Comparison of ENCODE assay signal across 18 mouse cellular contexts in genomic region chr4:138458171-138458570, GRCm38 (mm10). TPM values are rescaled to one million over a fixed set of nuclear protein-coding genes. Genes with fewer than 3 reads are reported as not detected.
DNase-seq lines count a peak whose midpoint lies in the region; ATAC-seq and TF ChIP-seq lines count a peak whose summit lies in the region.
"Had no signal": no experiment of that assay in that cellular context is flagged by ENCODE, and none has a peak within 500 bp of the region (broad histone marks: within the 10 kb centered on the region; RNA-seq: fewer than 3 reads in every experiment).

No protein-coding gene starts in this region.

- peaks cover 36% of the 10 kb centered on the region for H3K4me1 ChIP-seq in hindbrain, embryonic 14.5 days (replicated peaks; ENCODE audit: control insufficient read depth, insufficient read depth, low read length)
- peaks cover 62% of the 10 kb centered on the region for H3K4me1 ChIP-seq in hindbrain, embryonic 12.5 days
- H3K4me1 ChIP-seq in liver, adult 2 months (ENCODE audit: control insufficient read depth, insufficient read depth, low read length): peaks cover 35% of the 10 kb centered on the region
- H3K4me1 ChIP-seq in midbrain, embryonic 11.5 days (ENCODE audit: control insufficient read depth, insufficient read depth, low read length): peaks cover 32% of the 10 kb centered on the region
- peaks cover 79% of the 10 kb centered on the region for H3K4me1 ChIP-seq in neural tube, embryonic 15.5 days
- peaks cover 12% of the 10 kb centered on the region for H3K4me1 ChIP-seq in heart, embryonic 11.5 days (ENCODE audit: control insufficient read depth, insufficient read depth, low read length)

- no peak overlapping the region for H3K9ac ChIP-seq in hindbrain, embryonic 14.5 days
- no peak overlapping the region for H3K9ac ChIP-seq in hindbrain, embryonic 12.5 days
- H3K9ac ChIP-seq in liver, adult 2 months (ENCODE audit: low read depth, low read length): no peak overlapping the region
- no peak overlapping the region for H3K9ac ChIP-seq in midbrain, embryonic 11.5 days (ENCODE audit: low read length)
- peak overlapping the region; percentile 23; the same call in 1 of the 2 replicates for H3K9ac ChIP-seq in neural tube, embryonic 15.5 days (replicated peaks)
- H3K9ac ChIP-seq in heart, embryonic 11.5 days (ENCODE audit: low read depth, low read length): no peak overlapping the region

- H3K9me3 ChIP-seq in hindbrain, embryonic 14.5 days (ENCODE audit: control insufficient read depth, low read length): no peaks in the 10 kb centered on the region
- no peaks in the 10 kb centered on the region for H3K9me3 ChIP-seq in hindbrain, embryonic 12.5 days (replicated peaks)
- H3K9me3 ChIP-seq in midbrain, embryonic 11.5 days (ENCODE audit: control insufficient read depth, low read length): no peaks in the 10 kb centered on the region
- no peaks in the 10 kb centered on the region for H3K9me3 ChIP-seq in neural tube, embryonic 15.5 days (replicated peaks)
- H3K9me3 ChIP-seq in heart, embryonic 11.5 days (replicated peaks; ENCODE audit: control insufficient read depth, low read length): no peaks in the 10 kb centered on the region
- H3K9me3 ChIP-seq: limb, embryonic 10.5 days had no signal

- no peak overlapping the region for H3K4me3 ChIP-seq in hindbrain, embryonic 14.5 days (replicated peaks; ENCODE audit: low read length)
- no peak overlapping the region for H3K4me3 ChIP-seq in hindbrain, embryonic 12.5 days
- no peak overlapping the region for H3K4me3 ChIP-seq in liver, adult 2 months (ENCODE audit: insufficient read depth, low read depth, low read length)
- no peak overlapping the region for H3K4me3 ChIP-seq in midbrain, embryonic 11.5 days (ENCODE audit: low read depth, low read length)
- H3K4me3 ChIP-seq in neural tube, embryonic 15.5 days (replicated peaks): peak overlapping the region; percentile 85
- no peak overlapping the region for H3K4me3 ChIP-seq in heart, embryonic 11.5 days (ENCODE audit: low read depth, low read length)
- H3K4me3 ChIP-seq: limb, embryonic 10.5 days had no signal

- H3K36me3 ChIP-seq in hindbrain, embryonic 14.5 days (replicated peaks; ENCODE audit: control insufficient read depth, insufficient read depth): 0 out of 2 replicates have a peak, but pooled peaks cover 4% of the 10 kb centered on the region
- H3K36me3 ChIP-seq in hindbrain, embryonic 12.5 days: no peaks in the 10 kb centered on the region
- H3K36me3 ChIP-seq in liver, adult 2 months (ENCODE audit: control insufficient read depth, insufficient read depth, low read length): no peaks in the 10 kb centered on the region
- H3K36me3 ChIP-seq in midbrain, embryonic 11.5 days (ENCODE audit: control insufficient read depth, insufficient read depth, low read length): no peaks in the 10 kb centered on the region
- H3K36me3 ChIP-seq in neural tube, embryonic 15.5 days: no peaks in the 10 kb centered on the region
- no peaks in the 10 kb centered on the region for H3K36me3 ChIP-seq in heart, embryonic 11.5 days (ENCODE audit: control insufficient read depth, insufficient read depth, low read length)
- H3K36me3 ChIP-seq: limb, embryonic 10.5 days had no signal

- H3K27me3 ChIP-seq in hindbrain, embryonic 14.5 days (ENCODE audit: control insufficient read depth, insufficient read depth, low read length): no peaks in the 10 kb centered on the region
- H3K27me3 ChIP-seq in hindbrain, embryonic 12.5 days: peaks cover 10% of the 10 kb centered on the region; the same call in 1 of the 2 replicates
- H3K27me3 ChIP-seq in liver, adult 2 months (ENCODE audit: control insufficient read depth, insufficient read depth, low read length): no peaks in the 10 kb centered on the region
- H3K27me3 ChIP-seq in midbrain, embryonic 11.5 days (ENCODE audit: control insufficient read depth, insufficient read depth, low read length): peaks cover 2% of the 10 kb centered on the region; the same call in 1 of the 2 replicates
- H3K27me3 ChIP-seq in neural tube, embryonic 15.5 days (replicated peaks): no peaks in the 10 kb centered on the region
- H3K27me3 ChIP-seq in heart, embryonic 11.5 days (ENCODE audit: control insufficient read depth, insufficient read depth, low read length): peaks cover 65% of the 10 kb centered on the region

- no peak for DNase-seq in hindbrain, embryonic 14.5 days (ENCODE audit: low spot score)
- peak; percentile 70 for DNase-seq in liver, adult 2 months (ENCODE audit: extremely low read depth, low read depth, low spot score)
- no peak for DNase-seq in liver
- DNase-seq in midbrain, embryonic 11.5 days (ENCODE audit: low spot score, missing footprints): peak; percentile 54
- no peak for DNase-seq in c-Kit-positive CD71-positive TER-119-positive erythroid progenitor cells, embryonic 14.5 days (ENCODE audit: low spot score)
- DNase-seq: B cell, adult 2 months; cerebellum, adult 11-12 months; layer of hippocampus, postnatal 36 days; lung, adult 2 months; right cerebral cortex, postnatal 25 days; thymus, postnatal 4 days had no signal

- no peak for TF ChIP-seq POLR2A in liver, adult 2 months (IDR thresholded peaks at IDR 0.05; ENCODE audit: extremely low read depth, insufficient read depth, low read length)

- peaks cover 10% of the 10 kb centered on the region; the same call in 1 of the 2 replicates for H3K79me2 ChIP-seq in liver, adult 2 months (ENCODE audit: control insufficient read depth, insufficient read depth, low read length)

- no peak for TF ChIP-seq CTCF in liver, adult 2 months (IDR thresholded peaks at IDR 0.05; ENCODE audit: low read depth, low read length)

- H3K4me2 ChIP-seq in hindbrain, embryonic 14.5 days (replicated peaks): peak overlapping the region; percentile 93
- H3K4me2 ChIP-seq in hindbrain, embryonic 12.5 days (replicated peaks): no peak overlapping the region
- H3K4me2 ChIP-seq in midbrain, embryonic 11.5 days: no peak overlapping the region
- peak overlapping the region; percentile 77 for H3K4me2 ChIP-seq in neural tube, embryonic 15.5 days
- H3K4me2 ChIP-seq in heart, embryonic 11.5 days: no peak overlapping the region

- no peak for ATAC-seq in hindbrain, embryonic 14.5 days (ENCODE audit: low FRiP score)
- ATAC-seq in hindbrain, embryonic 12.5 days (ENCODE audit: low FRiP score): no peak
- ATAC-seq in midbrain, embryonic 11.5 days (ENCODE audit: low FRiP score): no peak
- ATAC-seq in neural tube, embryonic 15.5 days (ENCODE audit: low FRiP score): no peak
- no peak for ATAC-seq in heart, embryonic 11.5 days (replicated peaks; ENCODE audit: insufficient number of reproducible peaks, low FRiP score, low TSS enrichment)
- ATAC-seq: forebrain, embryonic 14.5 days had no signal

- no peak overlapping the region for H3K27ac ChIP-seq in hindbrain, embryonic 14.5 days
- no peak overlapping the region for H3K27ac ChIP-seq in hindbrain, embryonic 12.5 days
- H3K27ac ChIP-seq in liver, adult 2 months (replicated peaks; ENCODE audit: insufficient read depth, low read depth, low read length): peak overlapping the region; percentile 69
- H3K27ac ChIP-seq in midbrain, embryonic 11.5 days (ENCODE audit: low read depth, low read length): no peak overlapping the region
- H3K27ac ChIP-seq in neural tube, embryonic 15.5 days (replicated peaks): no peak overlapping the region
- no peak overlapping the region for H3K27ac ChIP-seq in heart, embryonic 11.5 days (ENCODE audit: low read depth, low read length)
- H3K27ac ChIP-seq: limb, embryonic 10.5 days; macrophage had no signal

- 86% methylated on average over 7 of the region's 7 CpGs for WGBS in hindbrain, embryonic 14.5 days
- WGBS in hindbrain, embryonic 12.5 days: 74% methylated on average over 7 of the region's 7 CpGs
- WGBS in liver, adult 2 months: 34% methylated on average over 7 of the region's 7 CpGs
- 78% methylated on average over 7 of the region's 7 CpGs for WGBS in midbrain, embryonic 11.5 days
- 79% methylated on average over 7 of the region's 7 CpGs for WGBS in neural tube, embryonic 15.5 days
- 70% methylated on average over 7 of the region's 7 CpGs for WGBS in heart, embryonic 11.5 days (ENCODE audit: insufficient replicate concordance)

RNA-seq across cellular contexts. Expression of gene Camk2n1, which starts 4.1 kb away (rescaled TPM):
- polyA plus RNA-seq in hindbrain, embryonic 14.5 days (2014; fragmentation: Nextera tagmentation; extraction: Ambion mirVana): 17.1 and 17.2 TPM in 2 replicates
- 7.9 TPM in 2 replicates for polyA plus RNA-seq in hindbrain, embryonic 12.5 days (2016; fragmentation: Nextera tagmentation; extraction: Ambion mirVana)
- 15.4 and 18.6 TPM in 2 replicates for total RNA-seq in liver, adult 2 months (2014; rRNA removed)
- 40.4 and 52.5 TPM in 2 replicates for polyA plus RNA-seq in liver, adult 2 months (2012; rRNA removed)
- polyA plus RNA-seq in midbrain, embryonic 11.5 days (2014; fragmentation: Nextera tagmentation; extraction: Ambion mirVana): 6.0 and 6.1 TPM in 2 replicates
- polyA plus RNA-seq in neural tube, embryonic 15.5 days (2015; fragmentation: Nextera tagmentation; extraction: Ambion mirVana): 18.9 and 23.1 TPM in 2 replicates
- 1.2 and 1.4 TPM in 2 replicates for polyA plus RNA-seq in heart, embryonic 11.5 days (2014; fragmentation: Nextera tagmentation; extraction: Ambion mirVana)
- total RNA-seq: granulocyte monocyte progenitor cell, adult 5-6 weeks had no signal
- polyA plus RNA-seq: macrophage had no signal

RNA-seq across cellular contexts. Expression of gene Mul1, which starts 23.7 kb away (rescaled TPM):
- polyA plus RNA-seq in hindbrain, embryonic 14.5 days (2014; fragmentation: Nextera tagmentation; extraction: Ambion mirVana): 18.5 and 23.1 TPM in 2 replicates
- 16.1 and 22.3 TPM in 2 replicates for polyA plus RNA-seq in hindbrain, embryonic 12.5 days (2016; fragmentation: Nextera tagmentation; extraction: Ambion mirVana)
- total RNA-seq in liver, adult 2 months (2014; rRNA removed): 17.4 and 18.6 TPM in 2 replicates
- 25.0 and 28.9 TPM in 2 replicates for polyA plus RNA-seq in liver, adult 2 months (2012; rRNA removed)
- 17.9 and 18.5 TPM in 2 replicates for polyA plus RNA-seq in midbrain, embryonic 11.5 days (2014; fragmentation: Nextera tagmentation; extraction: Ambion mirVana)
- 20.0 and 21.8 TPM in 2 replicates for polyA plus RNA-seq in neural tube, embryonic 15.5 days (2015; fragmentation: Nextera tagmentation; extraction: Ambion mirVana)
- 16.1 and 18.2 TPM in 2 replicates for polyA plus RNA-seq in heart, embryonic 11.5 days (2014; fragmentation: Nextera tagmentation; extraction: Ambion mirVana)

Comparison
In these comparisons a context has a peak if more than half of its experiments do, and no peak if none do; other contexts are left out.
1. DNase-seq: peak in liver, adult 2 months (single experiment) and midbrain, embryonic 11.5 days (single experiment); none in hindbrain, embryonic 14.5 days (single experiment), liver (single experiment) and c-Kit-positive CD71-positive TER-119-positive erythroid progenitor cells, embryonic 14.5 days (single experiment).
2. H3K4me2 ChIP-seq: peak in hindbrain, embryonic 14.5 days (single experiment) and neural tube, embryonic 15.5 days (single experiment); none in hindbrain, embryonic 12.5 days (single experiment), midbrain, embryonic 11.5 days (single experiment) and heart, embryonic 11.5 days (single experiment).